Mouse (Mus musculus) hindbrain, postnatal 0 days (tissue): ENCODE results near the gene Cers6. TPM values are rescaled to one million over a fixed set of nuclear protein-coding genes. Genes with fewer than 3 reads are reported as not detected.

Source experiments
- ATAC-seq: fragments of 200-750 bp; cut with Nextera tagmentation; 2 replicates; pipeline ENCODE4 v1.8.0; 2017; ENCODE audit warnings: mild to moderate bottlenecking, moderate TSS enrichment, moderate library complexity
- DNase-seq: peaks from one replicate; pipeline ENCODE4 v3.0.0-alpha.2; 2015; ENCODE audit warnings: low spot score
- H3K27ac ChIP-seq: fragments of 300-500 bp; sonication (generic); 2 replicates; pipeline ENCODE4 v1.5.1; 2014; ENCODE audit warnings: mild to moderate bottlenecking
- H3K27me3 ChIP-seq: fragments of 300-500 bp; sonication (generic); 2 replicates; pipeline ENCODE4 v1.6.1; 2014; ENCODE audit warnings: low read length, mixed read lengths; ENCODE audit not compliant: insufficient read depth
- H3K36me3 ChIP-seq: fragments of 300-500 bp; sonication (generic); 2 replicates; pipeline ENCODE4 v1.6.1; 2014; ENCODE audit warnings: low read length, mixed read lengths; ENCODE audit not compliant: insufficient read depth
- H3K4me1 ChIP-seq: fragments of 300-500 bp; sonication (generic); 2 replicates; pipeline ENCODE4 v1.6.1; 2014; ENCODE audit warnings: antibody characterized with exemption, low read length, mixed read lengths; ENCODE audit not compliant: insufficient read depth
- H3K4me2 ChIP-seq: fragments of 300-500 bp; sonication (generic); 2 replicates; pipeline ENCODE4 v1.6.1; 2014; ENCODE audit warnings: low read depth, mild to moderate bottlenecking, low read length, moderate library complexity, mixed read lengths
- H3K4me3 ChIP-seq: fragments of 300-500 bp; sonication (generic); 2 replicates; pipeline ENCODE4 v1.5.1; 2014; ENCODE audit warnings: low read length
- H3K9ac ChIP-seq: fragments of 300-500 bp; sonication (generic); replicated peaks from 2 replicates; pipeline ENCODE4 v1.6.1; 2014; ENCODE audit warnings: mild to moderate bottlenecking, low read length, moderate library complexity, mixed read lengths
- H3K9me3 ChIP-seq: fragments of 300-500 bp; sonication (generic); 2 replicates; pipeline ENCODE4 v1.6.1; 2016; ENCODE audit warnings: low read length, mixed read lengths
- CTCF ChIP-seq: IDR thresholded peaks from 2 replicates; pipeline ENCODE4 v1.5.1; 2016; ENCODE audit warnings: antibody characterized with exemption, control low read depth, low read depth
- WGBS: fragments of 180-500 bp; shearing (Covaris S2); extraction: QIAGEN DNeasy Blood & Tissue Kit; methylation state at CpG from one replicate; pipeline ENCODE4 v1.1.7; 2014; 5-methylcytosine and 5-hydroxymethylcytosine counted together
- polyA plus RNA-seq: library from polyadenylated mRNA; unstranded; fragments of >200 nt; fragmentation: Nextera tagmentation; extraction: Ambion mirVana; gene quantifications from 2 replicates; pipeline ENCODE4 v1.2.1, GENCODE M21; 2015
- total RNA-seq: library from RNA; depleted of rRNA; stranded (reverse); fragments of >200 nt; gene quantifications from 2 replicates; pipeline ENCODE4 v1.2.3, GENCODE M21; 2014

The Cers6 gene
- total and polyA plus RNA-seq, 2 experiments from 2014 or later = 25.8 to 58.7 TPM

- ATAC-seq = 0 out of 2 replicates have a peak, but pooled peaks have one; percentile 58
- DNase-seq = peak; percentile 27
Measured at GRCm38 (mm10) chr2:69116767-69117166, 255.5 kb downstream of the Cers6 start.

GRCm38 (mm10) chr2:69118994-69119393 is 257.8 kb downstream of the Cers6 start:
- no peaks in the 10 kb centered on the region for H3K4me1 ChIP-seq
- no peak overlapping the region for H3K27ac ChIP-seq
- no peak overlapping the region for H3K9ac ChIP-seq
- no peak for ATAC-seq
- no peak for TF ChIP-seq CTCF
- H3K4me2 ChIP-seq = no peak overlapping the region
- no peak overlapping the region for H3K4me3 ChIP-seq
- DNase-seq = no peak
- 93% methylated on average over 1 of the region's 1 CpGs for WGBS
- H3K27me3 ChIP-seq = no peaks in the 10 kb centered on the region
- H3K9me3 ChIP-seq = no peaks in the 10 kb centered on the region
- H3K36me3 ChIP-seq = no peaks in the 10 kb centered on the region

More at GRCm38 (mm10) chr2:69116767-69117166, 255.5 kb downstream of the Cers6 start:
- H3K27me3 ChIP-seq = no peaks in the 10 kb centered on the region
- H3K9ac ChIP-seq = no peak overlapping the region
- no peaks in the 10 kb centered on the region for H3K4me1 ChIP-seq
- TF ChIP-seq CTCF = no peak
- H3K27ac ChIP-seq = no peak overlapping the region
- H3K4me3 ChIP-seq = no peak overlapping the region
- no peak overlapping the region for H3K4me2 ChIP-seq
- WGBS = 57% methylated on average over 4 of the region's 4 CpGs
- no peaks in the 10 kb centered on the region for H3K9me3 ChIP-seq
- H3K36me3 ChIP-seq = no peaks in the 10 kb centered on the region

GRCm38 (mm10) chr2:69119718-69120117 is 258.5 kb downstream of the Cers6 start:
- Histone ChIP-seq H3K27me3 (no peaks in the 10 kb centered on the region), H3K4me1 (no peaks in the 10 kb centered on the region), H3K36me3 (no peaks in the 10 kb centered on the region), H3K9ac (no peak overlapping the region), H3K9me3 (no peaks in the 10 kb centered on the region), H3K4me3 (no peak overlapping the region), H3K27ac (no peak overlapping the region), H3K4me2 (no peak overlapping the region)
- DNase-seq (peak; percentile 20), ATAC-seq (no peak)
- WGBS = 45% methylated on average over 2 of the region's 2 CpGs
- TF ChIP-seq CTCF = no peak

- no peaks in the 10 kb centered on the region for H3K36me3 ChIP-seq
- no peaks in the 10 kb centered on the region for H3K9me3 ChIP-seq
- H3K4me3 ChIP-seq = no peak overlapping the region
- DNase-seq (no peak), ATAC-seq (no peak)
- no peak overlapping the region for H3K4me2 ChIP-seq
- WGBS = 84% methylated on average over 4 of the region's 4 CpGs
- no peaks in the 10 kb centered on the region for H3K27me3 ChIP-seq
- H3K4me1 ChIP-seq = no peaks in the 10 kb centered on the region
- H3K9ac ChIP-seq = no peak overlapping the region
- H3K27ac ChIP-seq = no peak overlapping the region
- TF ChIP-seq CTCF = no peak
Measured at GRCm38 (mm10) chr2:69121681-69122080, 260.4 kb downstream of the Cers6 start.

GRCm38 (mm10) chr2:69125425-69125824 is 264.2 kb downstream of the Cers6 start:
- 37% methylated on average over 3 of the region's 3 CpGs for WGBS

GRCm38 (mm10) chr2:69128321-69128720 is 267.1 kb downstream of the Cers6 start:
- no peak overlapping the region for H3K4me3 ChIP-seq
- H3K4me1 ChIP-seq = peaks cover 12% of the 10 kb centered on the region
- 0 out of 2 replicates have a peak, but pooled peaks cover 4% of the 10 kb centered on the region for H3K9me3 ChIP-seq
- ATAC-seq (no peak), DNase-seq (peak; percentile 15)
- H3K4me2 ChIP-seq = no peak overlapping the region
- H3K27ac ChIP-seq = peak overlapping the region; percentile 63; the same call in 1 of the 2 replicates
- no peaks in the 10 kb centered on the region for H3K27me3 ChIP-seq
- H3K9ac ChIP-seq = no peak overlapping the region
- WGBS = 71% methylated on average over 7 of the region's 7 CpGs
- no peak for TF ChIP-seq CTCF
- no peaks in the 10 kb centered on the region for H3K36me3 ChIP-seq

More at GRCm38 (mm10) chr2:69125425-69125824, 264.2 kb downstream of the Cers6 start:
- Histone ChIP-seq H3K4me3 (no peak overlapping the region), H3K9me3 (no peaks in the 10 kb centered on the region), H3K36me3 (no peaks in the 10 kb centered on the region), H3K27me3 (no peaks in the 10 kb centered on the region), H3K9ac (no peak overlapping the region), H3K27ac (no peak overlapping the region), H3K4me2 (no peak overlapping the region), H3K4me1 (peaks cover 12% of the 10 kb centered on the region)
- peak; percentile 37 for DNase-seq
- TF ChIP-seq CTCF = no peak
- no peak for ATAC-seq

- no peak overlapping the region for H3K9ac ChIP-seq
- no peak overlapping the region for H3K4me3 ChIP-seq
- H3K4me1 ChIP-seq = peaks cover 12% of the 10 kb centered on the region
- no peaks in the 10 kb centered on the region for H3K27me3 ChIP-seq
- TF ChIP-seq CTCF = peak; percentile 14; the same call in 1 of the 2 replicates
- WGBS = 23% methylated on average over 10 of the region's 10 CpGs
- H3K36me3 ChIP-seq = no peaks in the 10 kb centered on the region
- H3K27ac ChIP-seq = peak overlapping the region; percentile 63
- 0 out of 2 replicates have a peak, but pooled peaks cover 4% of the 10 kb centered on the region for H3K9me3 ChIP-seq
- ATAC-seq (peak; percentile 96), DNase-seq (peak; percentile 77)
- 0 out of 2 replicates have a peak overlapping the region, but pooled peaks have one; percentile 17 for H3K4me2 ChIP-seq
Measured at GRCm38 (mm10) chr2:69128921-69129395, 267.7 kb downstream of the Cers6 start.
